Mouse (Mus musculus): ENCODE measurements around the gene Srgap1. TPM values are rescaled to one million over a fixed set of nuclear protein-coding genes. Genes with fewer than 3 reads are reported as not detected.

Srgap1 gene
- polyA plus RNA-seq, 1 experiment from 2014 or later: 2.3 TPM

DNA sequence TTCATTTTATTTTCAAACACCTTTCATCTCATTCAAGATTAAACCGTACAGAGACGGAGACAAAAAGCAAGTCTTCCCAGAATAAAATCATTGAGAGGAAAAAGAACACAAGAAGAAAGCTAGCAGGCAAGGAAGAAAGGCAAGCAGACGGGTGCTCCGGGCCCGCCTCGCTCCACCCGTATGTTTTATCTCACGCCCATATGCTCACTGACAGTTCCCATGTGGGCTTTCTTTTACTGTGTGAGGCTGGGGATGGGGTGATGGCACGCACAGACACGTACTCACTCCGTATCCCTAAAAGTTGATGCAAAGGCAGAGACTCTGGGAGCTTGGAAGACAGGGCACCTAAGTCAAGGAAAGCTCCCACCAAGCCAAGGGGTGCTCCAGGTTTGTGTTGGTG, 90.6 kb downstream of the Srgap1 start:
- ATAC-seq: no peak
- H3K27ac ChIP-seq: no peak overlapping the region
- H3K4me2 ChIP-seq: no peak overlapping the region
- H3K9ac ChIP-seq: no peak overlapping the region
- H3K4me1 ChIP-seq: peaks cover 6% of the 10 kb centered on the region; the same call in 1 of the 2 replicates
- H3K36me3 ChIP-seq: no peaks in the 10 kb centered on the region
- WGBS (ENCODE audit: insufficient replicate concordance): 76% methylated on average over 11 of the region's 11 CpGs
- H3K27me3 ChIP-seq (replicated peaks): no peaks in the 10 kb centered on the region
- no peaks in the 10 kb centered on the region for H3K9me3 ChIP-seq (replicated peaks)
- no peak overlapping the region for H3K4me3 ChIP-seq

DNA sequence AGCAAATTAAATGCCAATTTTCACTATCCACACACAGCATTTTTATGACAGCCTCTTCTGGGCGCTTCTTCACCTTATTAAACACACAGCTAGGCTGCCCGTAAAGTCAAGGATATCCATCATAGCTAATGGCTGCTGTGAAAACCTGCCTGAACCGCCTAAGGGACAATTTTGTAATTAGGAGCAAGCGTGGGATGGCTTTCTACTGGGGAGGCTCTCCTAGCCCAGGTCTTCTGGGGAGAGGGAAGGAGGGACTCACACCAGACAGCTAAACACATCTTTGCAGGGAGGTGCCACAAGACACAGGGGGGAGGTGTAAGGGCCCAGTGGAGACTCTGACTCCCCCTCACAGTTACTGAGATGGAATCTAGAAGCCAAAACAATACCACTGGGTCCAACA, 91.4 kb downstream of the Srgap1 start:
- H3K4me1 ChIP-seq: no peaks in the 10 kb centered on the region
- no peaks in the 10 kb centered on the region for H3K9me3 ChIP-seq (replicated peaks)
- no peak overlapping the region for H3K4me2 ChIP-seq
- no peak for ATAC-seq
- no peak overlapping the region for H3K4me3 ChIP-seq
- no peak overlapping the region for H3K27ac ChIP-seq
- H3K36me3 ChIP-seq: no peaks in the 10 kb centered on the region
- no peaks in the 10 kb centered on the region for H3K27me3 ChIP-seq (replicated peaks)
- WGBS (ENCODE audit: insufficient replicate concordance): 73% methylated on average over 4 of the region's 4 CpGs
- no peak overlapping the region for H3K9ac ChIP-seq

DNA sequence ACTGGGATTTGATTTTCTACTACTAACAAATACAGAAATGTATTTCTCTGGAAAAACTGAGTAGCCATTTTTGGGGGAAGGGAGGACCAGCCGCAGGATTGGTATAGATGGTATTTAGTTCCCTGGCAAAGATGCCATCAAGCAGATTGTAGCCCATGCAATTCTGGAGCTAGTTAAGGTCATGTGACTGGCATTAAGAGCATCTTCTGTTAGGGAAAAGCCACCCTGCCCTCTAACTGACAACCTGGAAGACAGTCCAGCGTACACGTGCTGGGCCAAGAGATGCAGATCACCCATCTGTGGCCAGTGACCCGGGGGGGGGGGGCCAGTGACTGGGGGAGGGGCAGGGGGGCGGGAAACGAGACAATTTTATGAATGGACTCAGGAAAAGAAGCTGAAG, 92.2 kb downstream of the Srgap1 start:
- H3K9me3 ChIP-seq (replicated peaks): no peaks in the 10 kb centered on the region
- H3K4me2 ChIP-seq: no peak overlapping the region
- H3K27ac ChIP-seq: no peak overlapping the region
- H3K4me1 ChIP-seq: no peaks in the 10 kb centered on the region
- WGBS (ENCODE audit: insufficient replicate concordance): 80% methylated on average over 6 of the region's 6 CpGs
- no peak overlapping the region for H3K9ac ChIP-seq
- ATAC-seq: no peak
- no peaks in the 10 kb centered on the region for H3K36me3 ChIP-seq
- no peaks in the 10 kb centered on the region for H3K27me3 ChIP-seq (replicated peaks)
- no peak overlapping the region for H3K4me3 ChIP-seq

DNA sequence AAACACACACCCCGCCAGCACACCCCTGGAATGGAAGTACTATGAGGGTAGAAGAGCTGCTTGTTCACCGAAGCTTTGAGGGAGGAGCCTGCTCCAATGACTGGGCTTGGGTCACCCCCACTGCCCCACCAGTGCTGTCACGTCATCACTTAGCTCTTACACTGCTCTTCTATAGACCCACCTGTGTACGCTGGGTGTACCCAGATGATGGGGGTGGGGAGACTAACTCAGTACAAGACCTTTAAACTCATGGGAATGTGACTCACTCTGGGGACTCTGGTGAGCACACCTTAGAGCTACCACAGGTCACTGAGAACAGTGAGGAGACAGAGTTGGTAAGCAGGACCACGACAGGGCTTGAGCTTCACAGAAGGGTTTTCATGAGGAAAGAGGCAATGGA, 94.1 kb downstream of the Srgap1 start:
- Histone ChIP-seq H3K9ac (no peak overlapping the region), H3K4me2 (no peak overlapping the region), H3K27ac (no peak overlapping the region), H3K9me3 (replicated peaks) (no peaks in the 10 kb centered on the region), H3K4me1 (no peaks in the 10 kb centered on the region), H3K4me3 (no peak overlapping the region), H3K27me3 (replicated peaks) (no peaks in the 10 kb centered on the region), H3K36me3 (no peaks in the 10 kb centered on the region)
- WGBS (ENCODE audit: insufficient replicate concordance): 65% methylated on average over 5 of the region's 5 CpGs
- no peak for ATAC-seq

- no peak overlapping the region for H3K4me2 ChIP-seq
- ATAC-seq: no peak
- no peak overlapping the region for H3K9ac ChIP-seq
- H3K27me3 ChIP-seq (replicated peaks): no peaks in the 10 kb centered on the region
- no peaks in the 10 kb centered on the region for H3K36me3 ChIP-seq
- WGBS (ENCODE audit: insufficient replicate concordance): 78% methylated on average over 8 of the region's 8 CpGs
- H3K4me3 ChIP-seq: no peak overlapping the region
- no peak overlapping the region for H3K27ac ChIP-seq
- no peaks in the 10 kb centered on the region for H3K4me1 ChIP-seq
- H3K9me3 ChIP-seq (replicated peaks): no peaks in the 10 kb centered on the region
These were observed 100.9 kb downstream of the Srgap1 start for GRCm38 (mm10) chr10:121946173-121946572.

DNA sequence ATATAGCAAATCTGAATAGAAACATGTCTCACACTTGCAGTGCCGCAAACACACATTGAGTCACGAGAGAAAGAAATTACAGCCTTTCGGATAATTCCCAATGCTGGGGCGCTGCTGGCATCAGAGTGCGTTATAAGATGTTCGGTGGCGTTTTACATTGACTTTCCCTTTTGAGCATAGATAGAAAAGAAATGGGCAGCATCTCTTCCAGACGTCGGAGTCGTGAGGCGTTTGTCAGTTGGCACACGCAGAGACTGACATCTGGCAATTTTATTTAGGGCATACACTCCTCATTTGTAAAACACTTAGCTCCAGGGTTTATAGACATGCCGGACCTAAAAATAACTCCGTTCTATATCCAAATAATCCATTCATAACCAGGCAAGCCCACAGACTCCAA, 115.2 kb downstream of the Srgap1 start:
- no peak overlapping the region for H3K9ac ChIP-seq
- no peak overlapping the region for H3K4me2 ChIP-seq
- no peaks in the 10 kb centered on the region for H3K27me3 ChIP-seq (replicated peaks)
- no peaks in the 10 kb centered on the region for H3K9me3 ChIP-seq (replicated peaks)
- no peaks in the 10 kb centered on the region for H3K4me1 ChIP-seq
- WGBS (ENCODE audit: insufficient replicate concordance): 81% methylated on average over 14 of the region's 14 CpGs
- H3K36me3 ChIP-seq: no peaks in the 10 kb centered on the region
- H3K27ac ChIP-seq: no peak overlapping the region
- no peak for ATAC-seq
- no peak overlapping the region for H3K4me3 ChIP-seq

DNA sequence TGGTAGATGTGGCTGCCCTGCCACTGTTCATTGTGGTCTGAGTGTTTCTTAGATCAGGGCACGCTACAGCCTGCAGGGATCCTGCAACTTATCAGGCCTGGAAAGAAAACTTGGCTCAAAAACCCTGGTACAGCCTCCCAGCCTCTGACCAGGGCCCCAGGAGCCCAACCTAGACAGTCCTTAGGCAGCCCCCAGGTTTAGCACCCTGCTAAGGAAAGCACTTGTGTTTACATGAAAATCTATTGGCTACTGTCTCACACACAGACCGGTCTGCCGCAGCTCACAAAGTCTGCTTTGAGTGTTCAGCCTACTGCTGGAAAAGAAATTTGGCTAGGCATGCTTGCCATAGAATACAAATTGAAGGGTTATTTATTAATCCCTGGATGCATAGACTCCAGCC, 121.0 kb downstream of the Srgap1 start:
- Histone ChIP-seq H3K9me3 (replicated peaks) (no peaks in the 10 kb centered on the region), H3K4me1 (no peaks in the 10 kb centered on the region), H3K27ac (no peak overlapping the region), H3K4me2 (no peak overlapping the region), H3K27me3 (replicated peaks) (no peaks in the 10 kb centered on the region), H3K4me3 (no peak overlapping the region), H3K9ac (no peak overlapping the region), H3K36me3 (no peaks in the 10 kb centered on the region)
- no peak for ATAC-seq
- WGBS (ENCODE audit: insufficient replicate concordance): 73% methylated on average over 3 of the region's 3 CpGs

GRCm38 (mm10) chr10:121919016-121919415, 128.1 kb downstream of the Srgap1 start:
- H3K4me3 ChIP-seq: no peak overlapping the region
- no peaks in the 10 kb centered on the region for H3K4me1 ChIP-seq
- no peak overlapping the region for H3K4me2 ChIP-seq
- H3K9ac ChIP-seq: no peak overlapping the region
- no peak for ATAC-seq
- no peak overlapping the region for H3K27ac ChIP-seq
- H3K36me3 ChIP-seq: no peaks in the 10 kb centered on the region
- no peaks in the 10 kb centered on the region for H3K27me3 ChIP-seq (replicated peaks)
- WGBS (ENCODE audit: insufficient replicate concordance): 65% methylated on average over 8 of the region's 8 CpGs
- H3K9me3 ChIP-seq (replicated peaks): no peaks in the 10 kb centered on the region

DNA sequence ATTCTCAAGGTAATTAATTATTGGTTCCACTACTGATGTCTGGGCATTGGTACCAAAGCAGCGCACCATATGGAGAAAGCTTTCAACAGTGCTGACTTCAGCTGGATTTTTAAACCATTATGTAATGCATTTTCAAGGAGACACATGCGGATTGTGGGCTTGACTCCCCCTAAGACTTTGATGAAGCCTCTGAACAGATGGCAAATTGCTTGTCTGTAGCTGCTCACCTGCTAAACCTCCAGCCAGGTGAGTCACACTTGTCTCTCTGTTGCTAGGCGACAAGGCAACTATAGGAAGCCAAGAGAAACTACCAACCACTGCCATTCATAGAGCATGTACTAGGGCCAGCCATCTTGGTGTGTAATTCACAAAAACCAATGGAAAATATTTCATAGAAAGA, 128.5 kb downstream of the Srgap1 start:
- Histone ChIP-seq H3K4me3 (no peak overlapping the region), H3K36me3 (no peaks in the 10 kb centered on the region), H3K4me1 (no peaks in the 10 kb centered on the region), H3K9me3 (replicated peaks) (no peaks in the 10 kb centered on the region), H3K4me2 (no peak overlapping the region), H3K9ac (no peak overlapping the region), H3K27me3 (replicated peaks) (no peaks in the 10 kb centered on the region), H3K27ac (no peak overlapping the region)
- 72% methylated on average over 3 of the region's 3 CpGs for WGBS (ENCODE audit: insufficient replicate concordance)
- no peak for ATAC-seq

DNA sequence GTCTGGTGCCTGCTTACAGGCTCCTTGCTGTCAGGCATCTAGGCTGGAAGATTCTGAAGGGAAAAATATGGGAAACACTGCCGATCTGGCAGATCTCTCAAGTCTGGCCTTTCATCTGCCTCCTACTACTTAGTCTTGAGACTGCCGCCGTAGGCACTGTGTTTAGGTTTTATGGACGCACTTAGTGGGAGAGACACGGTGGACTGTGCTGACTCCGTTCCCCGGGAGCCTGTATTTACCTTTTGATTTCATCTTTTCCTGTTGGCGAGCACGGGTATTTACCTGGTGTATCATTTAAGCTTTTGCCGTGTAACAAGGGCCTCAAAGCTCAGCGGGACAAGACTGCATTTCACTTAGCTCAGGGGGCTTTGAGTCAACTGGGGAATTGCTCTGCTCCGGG, 131.6 kb downstream of the Srgap1 start:
- Histone ChIP-seq H3K9me3 (replicated peaks) (no peaks in the 10 kb centered on the region), H3K4me1 (no peaks in the 10 kb centered on the region), H3K4me3 (no peak overlapping the region), H3K4me2 (no peak overlapping the region), H3K27me3 (replicated peaks) (no peaks in the 10 kb centered on the region), H3K9ac (no peak overlapping the region), H3K27ac (no peak overlapping the region), H3K36me3 (no peaks in the 10 kb centered on the region)
- ATAC-seq: no peak
- WGBS (ENCODE audit: insufficient replicate concordance): 79% methylated on average over 12 of the region's 12 CpGs

DNA sequence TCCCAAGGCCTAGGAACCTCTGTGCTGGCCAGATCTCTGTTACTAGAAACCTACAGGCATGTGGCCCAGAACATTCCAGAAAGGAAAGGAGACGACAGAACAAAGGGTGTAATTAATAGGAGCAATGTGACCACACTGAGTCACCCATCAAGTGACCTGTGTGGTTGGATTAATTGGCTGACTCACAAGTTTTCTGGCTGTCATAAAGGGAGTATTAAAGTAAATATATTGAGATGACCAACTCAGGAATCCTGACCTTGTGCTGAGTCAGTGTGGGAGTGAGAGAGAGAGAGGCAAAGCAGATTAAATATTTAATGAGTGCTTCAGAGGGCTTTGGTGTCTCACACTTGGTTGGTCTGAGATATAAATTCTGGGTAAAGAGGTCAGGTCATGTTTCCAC, 143.0 kb downstream of the Srgap1 start:
- no peak for ATAC-seq
- H3K27me3 ChIP-seq (replicated peaks): no peaks in the 10 kb centered on the region
- H3K4me2 ChIP-seq: no peak overlapping the region
- no peak overlapping the region for H3K27ac ChIP-seq
- no peaks in the 10 kb centered on the region for H3K4me1 ChIP-seq
- no peak overlapping the region for H3K9ac ChIP-seq
- no peak overlapping the region for H3K4me3 ChIP-seq
- no peaks in the 10 kb centered on the region for H3K36me3 ChIP-seq
- 50% methylated on average over 1 of the region's 1 CpGs for WGBS (ENCODE audit: insufficient replicate concordance)
- H3K9me3 ChIP-seq (replicated peaks): no peaks in the 10 kb centered on the region

- no peaks in the 10 kb centered on the region for H3K9me3 ChIP-seq (replicated peaks)
- 69% methylated on average over 8 of the region's 8 CpGs for WGBS (ENCODE audit: insufficient replicate concordance)
- no peaks in the 10 kb centered on the region for H3K4me1 ChIP-seq
- H3K9ac ChIP-seq: no peak overlapping the region
- H3K27me3 ChIP-seq (replicated peaks): no peaks in the 10 kb centered on the region
- no peak overlapping the region for H3K4me2 ChIP-seq
- H3K36me3 ChIP-seq: no peaks in the 10 kb centered on the region
- H3K4me3 ChIP-seq: no peak overlapping the region
- no peak overlapping the region for H3K27ac ChIP-seq
- no peak for ATAC-seq
These were observed 144.5 kb downstream of the Srgap1 start for GRCm38 (mm10) chr10:121902651-121903050.

- WGBS (ENCODE audit: insufficient replicate concordance): 54% methylated on average over 6 of the region's 6 CpGs
- no peak overlapping the region for H3K4me2 ChIP-seq
- ATAC-seq: no peak
These were observed 146.3 kb downstream of the Srgap1 start for GRCm38 (mm10) chr10:121900772-121901171.

More at GRCm38 (mm10) chr10:121900772-121901171, 146.3 kb downstream of the Srgap1 start:
- Histone ChIP-seq H3K36me3 (no peaks in the 10 kb centered on the region), H3K9ac (no peak overlapping the region), H3K9me3 (replicated peaks) (no peaks in the 10 kb centered on the region), H3K27me3 (replicated peaks) (no peaks in the 10 kb centered on the region), H3K27ac (no peak overlapping the region), H3K4me3 (no peak overlapping the region), H3K4me1 (no peaks in the 10 kb centered on the region)
